Mouse (Mus musculus) lung, postnatal 14 days (tissue): ENCODE measurements at regions not wholly inside any gene's neighbourhood (a gene's known extent, or its start where the extent isn't known, plus 50 kb on each side); places are given as distances from the start of the nearest gene placed in this dataset.

Experiments
- DNase-seq: peaks from one replicate; pipeline ENCODE4 v3.0.0; 2021

GRCm38 (mm10) chr14:104824926-104825325 lies 302.5 kb upstream of the Rnf219 start:
- no peak for DNase-seq

DNA sequence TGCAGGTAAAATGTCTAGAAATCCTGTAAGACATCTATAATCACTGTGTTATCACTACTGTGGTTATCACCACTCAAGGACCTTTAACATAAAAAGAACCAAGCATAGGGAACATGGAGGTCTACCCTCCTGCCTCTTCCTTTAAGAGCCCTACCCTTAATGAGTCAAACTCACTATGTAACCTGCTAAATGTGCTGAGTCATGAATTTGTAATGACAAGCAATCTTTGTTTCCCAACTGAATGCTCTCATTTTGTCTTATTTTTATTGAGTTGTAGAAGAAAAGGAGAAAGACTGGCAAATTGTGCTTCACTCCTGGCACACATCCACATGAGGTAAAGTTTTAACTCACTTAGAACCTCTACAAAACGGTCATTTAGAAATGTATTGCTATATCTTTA lies 301.8 kb upstream of the Rnf219 start:
- DNase-seq: no peak

- DNase-seq: no peak
Observed at GRCm38 (mm10) chr14:104821903-104822573, 299.6 kb upstream of the Rnf219 start.

GRCm38 (mm10) chr14:104819106-104819505 lies 296.7 kb upstream of the Rnf219 start:
- DNase-seq: no peak

GRCm38 (mm10) chr14:104813977-104814584 lies 291.6 kb upstream of the Rnf219 start:
- peak; percentile 80 for DNase-seq

DNA sequence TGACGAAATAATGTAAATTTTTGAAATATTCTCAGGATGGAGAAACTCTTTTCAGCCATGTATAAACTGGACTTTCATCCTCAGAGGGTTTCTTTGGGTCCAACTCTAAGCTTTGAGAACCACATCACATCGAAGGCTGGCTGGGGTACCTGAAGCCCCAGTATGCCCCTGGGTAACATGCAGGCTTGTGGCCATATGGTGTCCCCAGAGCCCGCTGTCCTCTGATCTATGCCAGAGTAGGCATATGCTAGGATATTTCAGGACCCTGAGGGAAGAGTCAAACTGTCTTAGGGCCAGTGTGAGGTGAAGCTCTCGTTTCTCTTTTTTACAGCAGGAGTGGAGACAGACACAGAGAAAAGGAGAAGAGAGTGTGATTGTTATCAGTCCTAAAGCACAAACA lies 289.6 kb upstream of the Rnf219 start:
- no peak for DNase-seq

- DNase-seq: no peak
Observed at GRCm38 (mm10) chr14:104805332-104805731, 282.9 kb upstream of the Rnf219 start.

DNA sequence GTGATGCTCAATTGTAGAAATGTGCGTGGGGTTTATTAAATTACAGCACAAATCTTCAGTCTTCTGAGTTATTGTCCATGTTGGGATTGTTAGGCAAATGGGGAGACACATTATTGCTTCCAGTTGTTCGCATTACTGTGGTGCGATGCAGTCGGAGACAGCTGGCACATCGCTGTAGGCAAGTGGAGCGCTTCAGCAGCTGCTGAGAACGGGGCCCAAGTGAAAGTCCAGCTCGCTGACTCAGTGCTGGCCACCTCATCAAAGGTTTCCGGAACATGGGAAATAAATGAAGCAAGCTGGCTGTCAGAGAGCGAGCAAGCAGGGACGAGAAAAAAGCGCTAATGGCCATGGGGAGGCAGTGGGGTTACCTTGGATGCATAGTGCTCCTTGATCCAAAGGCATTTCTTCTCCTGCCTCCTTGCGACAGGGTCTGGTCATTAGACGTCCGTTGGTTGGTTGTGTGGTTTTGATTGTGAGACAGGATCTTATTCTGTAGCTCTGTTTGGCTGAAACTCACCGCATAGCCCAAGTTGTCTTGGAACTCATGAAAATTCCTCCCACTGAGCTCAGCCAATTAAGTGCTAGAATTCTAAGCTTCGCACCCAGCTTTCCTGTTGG lies 274.0 kb upstream of the Rnf219 start:
- peak; percentile 48 for DNase-seq

GRCm38 (mm10) chr14:104789346-104789745 lies 266.9 kb upstream of the Rnf219 start:
- DNase-seq: no peak

DNA sequence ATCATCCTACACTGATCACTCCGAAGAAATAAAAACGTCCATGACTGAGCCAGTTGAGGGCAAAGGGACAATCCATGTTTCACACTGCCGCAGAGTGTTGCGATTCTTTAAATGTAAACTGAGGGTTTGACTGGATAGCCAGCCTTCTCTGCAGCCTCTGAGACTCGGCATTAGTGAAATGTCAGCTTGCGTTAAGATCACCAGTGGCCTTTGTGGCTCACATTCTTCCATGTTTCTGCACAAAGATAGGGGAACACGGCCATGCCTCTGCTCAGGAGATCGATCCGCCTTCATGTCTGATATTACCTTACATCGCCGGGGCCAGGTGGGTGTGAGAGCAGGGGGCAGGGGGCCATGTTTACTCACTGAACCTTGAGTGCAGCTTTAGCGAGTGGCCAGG lies 262.6 kb upstream of the Rnf219 start:
- no peak for DNase-seq

DNA sequence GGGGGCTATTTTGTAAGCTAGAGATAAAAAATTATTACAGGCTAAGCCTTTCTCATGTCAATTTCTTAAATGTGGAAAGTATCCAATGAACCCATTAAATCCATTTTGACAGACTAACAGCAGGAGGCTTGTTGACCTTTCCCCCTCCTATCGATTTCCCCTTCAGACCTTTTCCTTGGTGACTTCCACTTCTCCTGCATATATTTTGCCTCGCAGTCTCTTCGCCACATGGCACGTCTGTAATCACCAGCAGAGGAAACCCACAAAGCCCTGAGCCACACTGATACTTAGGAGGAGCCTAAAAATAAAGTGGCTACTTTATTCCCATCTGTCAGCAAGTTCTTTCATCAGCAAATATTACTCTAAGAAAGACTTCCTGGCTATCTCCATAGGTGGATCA lies 247.5 kb upstream of the Rnf219 start:
- DNase-seq: no peak

DNA sequence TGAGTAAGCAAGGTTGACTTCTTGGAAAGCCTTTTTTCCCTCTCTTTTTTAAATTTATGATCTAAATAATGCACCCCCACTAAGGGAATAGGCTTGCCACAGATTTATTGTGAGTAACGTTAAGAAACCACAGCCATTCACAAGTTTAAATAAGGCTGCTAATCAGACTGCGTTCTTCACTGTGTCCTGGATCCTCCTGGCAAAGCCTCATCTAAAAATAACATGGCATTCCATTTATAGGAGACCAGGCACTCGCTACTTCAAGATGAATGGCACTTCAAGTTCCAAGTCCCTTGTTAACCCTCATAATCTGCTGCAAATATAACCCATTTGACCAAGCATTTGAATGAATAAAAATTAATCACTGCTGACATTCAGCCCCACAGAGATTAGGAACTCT lies 211.8 kb upstream of the Rnf219 start:
- no peak for DNase-seq

GRCm38 (mm10) chr14:104732036-104732435 lies 209.6 kb upstream of the Rnf219 start:
- DNase-seq: no peak

GRCm38 (mm10) chr14:104731319-104731995 lies 209.0 kb upstream of the Rnf219 start:
- peak; percentile 3 for DNase-seq

DNA sequence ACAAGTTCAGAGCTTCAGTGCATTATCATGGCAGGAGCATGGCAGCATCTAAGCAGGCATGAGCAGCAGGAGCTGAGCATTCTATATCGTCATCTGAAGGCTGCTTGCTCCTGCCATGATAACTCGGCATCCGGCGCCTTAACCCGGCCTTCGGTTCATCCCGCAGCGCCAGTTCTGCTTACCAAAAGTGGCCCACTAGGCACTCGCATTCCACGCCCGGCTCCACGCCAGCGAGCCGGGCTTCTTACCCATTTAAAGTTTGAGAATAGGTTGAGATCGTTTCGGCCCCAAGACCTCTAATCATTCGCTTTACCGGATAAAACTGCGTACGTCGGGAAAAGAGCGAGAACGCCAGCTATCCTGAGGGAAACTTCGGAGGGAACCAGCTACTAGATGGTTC lies 193.2 kb upstream of the Rnf219 start:
- peak; percentile 67 for DNase-seq

GRCm38 (mm10) chr14:104702283-104702893 lies 179.9 kb upstream of the Rnf219 start:
- DNase-seq: no peak

GRCm38 (mm10) chr14:104698962-104699361 lies 176.5 kb upstream of the Rnf219 start:
- DNase-seq: no peak

- DNase-seq: no peak
Observed at GRCm38 (mm10) chr14:104695101-104695500, 172.7 kb upstream of the Rnf219 start.

DNA sequence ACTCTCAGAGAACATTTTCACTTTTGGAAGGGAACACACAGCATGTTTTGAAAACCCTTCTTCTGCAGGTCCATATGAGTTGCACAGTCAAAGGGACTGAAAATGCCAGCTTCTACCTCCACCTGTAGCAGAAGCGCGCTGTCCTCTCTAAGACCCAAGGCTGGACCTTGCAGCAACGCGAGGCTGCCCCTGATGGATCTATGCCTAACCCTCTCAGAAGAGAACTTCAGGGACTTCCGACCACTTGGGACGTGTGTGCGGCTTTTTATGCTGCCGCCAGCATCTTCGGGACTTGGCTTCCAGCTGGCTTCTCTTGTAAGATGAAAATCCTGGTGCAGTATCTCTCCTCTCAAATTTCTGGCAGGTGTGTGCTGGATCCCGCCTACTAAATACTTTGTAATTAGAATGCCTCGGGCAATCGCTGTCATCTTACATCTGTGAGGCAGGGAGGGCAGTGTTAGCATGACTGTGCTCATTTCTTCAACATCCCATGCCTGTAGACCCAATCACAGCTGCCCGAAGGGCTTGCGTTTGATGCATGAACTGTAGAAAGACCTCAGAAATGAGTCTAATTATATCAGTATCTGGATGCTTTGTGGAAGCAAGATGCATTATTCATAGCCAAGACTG lies 171.8 kb upstream of the Rnf219 start:
- DNase-seq: no peak

GRCm38 (mm10) chr14:104692616-104693015 lies 170.2 kb upstream of the Rnf219 start:
- no peak for DNase-seq

DNA sequence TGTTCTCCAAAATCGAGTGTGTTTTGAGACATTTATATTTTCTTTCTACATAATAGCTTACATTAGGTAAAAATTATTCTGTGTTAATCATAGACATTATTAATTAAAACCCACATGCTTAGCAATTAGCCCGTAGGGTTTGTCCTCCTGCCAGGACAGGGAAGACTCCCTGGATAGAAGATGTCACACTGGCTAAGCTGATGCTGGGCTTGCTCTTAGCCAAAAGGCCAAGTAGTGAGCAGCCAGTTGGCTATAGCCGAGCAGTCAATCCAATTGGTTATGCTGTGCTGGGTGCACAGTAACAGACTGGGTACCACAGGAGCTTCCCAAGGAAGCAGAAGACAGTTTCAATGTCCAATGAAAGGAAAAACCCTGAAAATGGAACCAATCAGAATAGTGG lies 166.0 kb upstream of the Rnf219 start:
- DNase-seq: no peak

GRCm38 (mm10) chr14:104676810-104677209 lies 154.4 kb upstream of the Rnf219 start:
- no peak for DNase-seq

GRCm38 (mm10) chr14:104661696-104662095 lies 139.3 kb upstream of the Rnf219 start:
- DNase-seq: no peak
